Mouse (Mus musculus): Measurements from ENCODE around the gene Dtl.

GRCm38 (mm10) chr1:191588749-191589148 lies 13.4 kb upstream of the Dtl start:
- no peak for TF ChIP-seq GATA1 (IDR thresholded peaks at IDR 0.05; ENCODE audit: borderline replicate concordance, low read length)
- no peak for TF ChIP-seq FLI1 (IDR thresholded peaks at IDR 0.05; ENCODE audit: low read length)

Measured in megakaryocyte, embryonic 14.5 days (primary cell).